Mouse (Mus musculus): ENCODE data around the gene Tssk2.

DNA sequence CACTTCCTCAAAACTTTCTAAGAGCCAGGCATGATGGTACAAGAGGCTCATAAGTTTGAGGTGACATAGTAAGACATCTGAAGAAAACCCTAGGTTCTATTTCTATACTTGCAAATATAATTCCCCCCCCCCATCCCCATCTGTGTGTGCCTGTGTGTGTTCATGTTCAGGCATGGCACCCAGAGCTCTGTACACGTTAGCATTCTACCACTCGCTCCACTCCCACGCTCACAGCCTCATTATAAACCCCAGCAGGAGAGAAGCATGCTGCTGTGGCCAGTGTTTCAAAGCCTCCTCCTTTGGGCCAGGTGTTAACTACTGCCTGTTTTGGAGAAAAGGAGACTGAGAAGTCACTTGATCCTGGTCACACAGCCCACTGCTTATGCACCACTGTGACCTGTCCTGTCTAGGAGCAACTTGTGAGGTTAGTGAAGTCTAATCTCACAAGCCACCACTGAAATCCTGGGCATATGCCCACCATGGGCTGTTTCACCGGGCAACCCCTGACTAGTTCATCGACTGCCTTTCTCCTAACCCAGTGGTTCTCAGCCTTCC is 33.5 kb downstream of the Tssk2 start:
- no peak for TF ChIP-seq CTCF (conservative IDR thresholded peaks at IDR 0.05; ENCODE audit: insufficient read depth, insufficient read length, low read depth, low read length)
- TF ChIP-seq POLR2A (IDR thresholded peaks at IDR 0.05; ENCODE audit: low read depth, low read length): no peak

All from kidney, adult 2 months (tissue).